Mouse (Mus musculus) stomach, embryonic 14.5 days (tissue): ENCODE measurements around the gene Atp9a. TPM values are rescaled to one million over a fixed set of nuclear protein-coding genes. Genes with fewer than 3 reads are reported as not detected.
A peak's percentile ranks its signal among the peaks of the same experiment; 100 is the strongest.

Experiments used
- ATAC-seq: fragments of 200-750 bp; cut with Nextera tagmentation; 2 replicates; pipeline ENCODE4 v1.8.0; 2017; ENCODE audit warnings: low read depth, moderate TSS enrichment; ENCODE audit not compliant: insufficient number of reproducible peaks, insufficient read depth, low FRiP score
- H3K27ac ChIP-seq: fragments of 300-500 bp; sonication (generic); 2 replicates; pipeline ENCODE4 v1.5.1; 2014; ENCODE audit warnings: mild to moderate bottlenecking, low read length, moderate library complexity, mixed read lengths
- H3K27me3 ChIP-seq: fragments of 300-500 bp; sonication (generic); 2 replicates; pipeline ENCODE4 v1.6.1; 2014; ENCODE audit warnings: low read length, control low read depth, mixed read lengths; ENCODE audit not compliant: control insufficient read depth, insufficient read depth
- H3K36me3 ChIP-seq: fragments of 300-500 bp; sonication (generic); 2 replicates; pipeline ENCODE4 v1.6.1; 2014; ENCODE audit warnings: mild to moderate bottlenecking, control low read depth, low read length, moderate library complexity, mixed read lengths; ENCODE audit not compliant: control insufficient read depth, insufficient read depth
- H3K4me1 ChIP-seq: fragments of 300-500 bp; sonication (generic); 2 replicates; pipeline ENCODE4 v1.6.1; 2014; ENCODE audit warnings: low read length, control low read depth, mixed read lengths; ENCODE audit not compliant: control insufficient read depth, insufficient read depth
- H3K4me2 ChIP-seq: fragments of 300-500 bp; sonication (generic); replicated peaks from 2 replicates; pipeline ENCODE4 v1.6.1; 2014; ENCODE audit warnings: low read depth, low read length, control low read depth
- H3K4me3 ChIP-seq: fragments of 300-500 bp; sonication (generic); 2 replicates; pipeline ENCODE4 v1.5.1; 2014; ENCODE audit warnings: low read depth, low read length, control low read depth
- H3K9ac ChIP-seq: fragments of 300-500 bp; sonication (generic); replicated peaks from 2 replicates; pipeline ENCODE4 v1.6.1; 2014; ENCODE audit warnings: low read depth, mild to moderate bottlenecking, control low read depth, low read length, moderate library complexity, mixed read lengths
- H3K9me3 ChIP-seq: fragments of 300-500 bp; sonication (generic); 2 replicates; pipeline ENCODE4 v1.6.1; 2016; ENCODE audit warnings: low read depth, low read length, control low read depth; ENCODE audit not compliant: control insufficient read depth
- WGBS: fragments of 180-500 bp; shearing (Covaris S2); extraction: QIAGEN DNeasy Blood & Tissue Kit; methylation state at CpG from one replicate; pipeline ENCODE4 v1.1.7; 2014; 5-methylcytosine and 5-hydroxymethylcytosine counted together
- polyA plus RNA-seq: library from polyadenylated mRNA; unstranded; fragments of >200 nt; fragmentation: Nextera tagmentation; extraction: Ambion mirVana; gene quantifications from 2 replicates; pipeline ENCODE4 v1.2.1, GENCODE M21; 2014

Gene Atp9a
- 12.6 and 14.3 TPM in 2 replicates for polyA plus RNA-seq

GRCm38 (mm10) chr2:168742059-168742627 is at the start of gene Atp9a:
TSS of gene Atp9a (minus strand) at chr2:168742409.
- H3K4me1 ChIP-seq: peaks cover 2% of the 10 kb centered on the region; the same call in 1 of the 2 replicates
- H3K27ac ChIP-seq: peak within 1 kb of the TSS; percentile 79
- H3K4me3 ChIP-seq: peak within 1 kb of the TSS; percentile 74
- peak; percentile 47; the same call in 1 of the 2 replicates for ATAC-seq
- H3K27me3 ChIP-seq: no peaks in the 10 kb centered on the region
- 7% methylated on average over 21 of the region's 33 CpGs for WGBS
- H3K9ac ChIP-seq: peak within 1 kb of the TSS; percentile 68
- no peaks in the 10 kb centered on the region for H3K9me3 ChIP-seq
- no peaks in the 10 kb centered on the region for H3K36me3 ChIP-seq
- H3K4me2 ChIP-seq: peak within 1 kb of the TSS; percentile 65

GRCm38 (mm10) chr2:168791115-168791802 is 49.0 kb upstream of the Atp9a start:
- H3K36me3 ChIP-seq: no peaks in the 10 kb centered on the region
- no peak overlapping the region for H3K27ac ChIP-seq
- H3K9ac ChIP-seq: no peak overlapping the region
- H3K27me3 ChIP-seq: no peaks in the 10 kb centered on the region
- H3K4me1 ChIP-seq: no peaks in the 10 kb centered on the region
- 62% methylated on average over 4 of the region's 4 CpGs for WGBS
- H3K9me3 ChIP-seq: no peaks in the 10 kb centered on the region
- H3K4me2 ChIP-seq: no peak overlapping the region
- ATAC-seq: peak; percentile 42; the same call in 1 of the 2 replicates
- no peak overlapping the region for H3K4me3 ChIP-seq

GRCm38 (mm10) chr2:168786174-168786573 is 44.0 kb upstream of the Atp9a start:
- H3K27ac ChIP-seq: no peak overlapping the region
- WGBS: 88% methylated on average over 9 of the region's 9 CpGs
- no peak overlapping the region for H3K4me2 ChIP-seq
- no peak overlapping the region for H3K4me3 ChIP-seq
- H3K9me3 ChIP-seq: no peaks in the 10 kb centered on the region
- no peaks in the 10 kb centered on the region for H3K36me3 ChIP-seq
- H3K4me1 ChIP-seq: no peaks in the 10 kb centered on the region
- H3K27me3 ChIP-seq: no peaks in the 10 kb centered on the region
- no peak for ATAC-seq
- H3K9ac ChIP-seq: no peak overlapping the region

GRCm38 (mm10) chr2:168780596-168780995 is 38.4 kb upstream of the Atp9a start:
- Histone ChIP-seq H3K27me3 (no peaks in the 10 kb centered on the region), H3K9ac (no peak overlapping the region), H3K4me3 (no peak overlapping the region), H3K9me3 (no peaks in the 10 kb centered on the region), H3K27ac (no peak overlapping the region), H3K4me2 (no peak overlapping the region), H3K4me1 (peaks cover 7% of the 10 kb centered on the region; the same call in 1 of the 2 replicates), H3K36me3 (no peaks in the 10 kb centered on the region)
- no peak for ATAC-seq
- WGBS: 39% methylated on average over 9 of the region's 9 CpGs

- H3K4me2 ChIP-seq: no peak overlapping the region
- H3K27ac ChIP-seq: no peak overlapping the region
- no peak overlapping the region for H3K9ac ChIP-seq
- WGBS: 11% methylated on average over 9 of the region's 9 CpGs
- H3K27me3 ChIP-seq: no peaks in the 10 kb centered on the region
- H3K4me1 ChIP-seq: peaks cover 7% of the 10 kb centered on the region; the same call in 1 of the 2 replicates
- H3K4me3 ChIP-seq: no peak overlapping the region
- H3K36me3 ChIP-seq: no peaks in the 10 kb centered on the region
- no peak for ATAC-seq
- H3K9me3 ChIP-seq: no peaks in the 10 kb centered on the region
Measured at GRCm38 (mm10) chr2:168780024-168780423, 37.8 kb upstream of the Atp9a start.

- Histone ChIP-seq H3K27ac (no peak overlapping the region), H3K9ac (no peak overlapping the region), H3K4me3 (no peak overlapping the region), H3K9me3 (no peaks in the 10 kb centered on the region), H3K4me1 (peaks cover 7% of the 10 kb centered on the region; the same call in 1 of the 2 replicates), H3K36me3 (no peaks in the 10 kb centered on the region), H3K27me3 (no peaks in the 10 kb centered on the region), H3K4me2 (no peak overlapping the region)
- no peak for ATAC-seq
Measured at GRCm38 (mm10) chr2:168777481-168777880, 35.3 kb upstream of the Atp9a start.

GRCm38 (mm10) chr2:168776238-168776637 is 34.0 kb upstream of the Atp9a start:
- H3K4me2 ChIP-seq: no peak overlapping the region
- 78% methylated on average over 3 of the region's 3 CpGs for WGBS

GRCm38 (mm10) chr2:168769259-168769658 is 27.1 kb upstream of the Atp9a start:
- Histone ChIP-seq H3K27me3 (0 out of 2 replicates have a peak, but pooled peaks cover 7% of the 10 kb centered on the region), H3K36me3 (no peaks in the 10 kb centered on the region)
- ATAC-seq: no peak

More at GRCm38 (mm10) chr2:168776238-168776637, 34.0 kb upstream of the Atp9a start:
- Histone ChIP-seq H3K4me1 (peaks cover 7% of the 10 kb centered on the region; the same call in 1 of the 2 replicates), H3K9me3 (no peaks in the 10 kb centered on the region), H3K4me3 (no peak overlapping the region), H3K36me3 (no peaks in the 10 kb centered on the region), H3K27me3 (no peaks in the 10 kb centered on the region), H3K27ac (no peak overlapping the region), H3K9ac (no peak overlapping the region)
- ATAC-seq: no peak

More at GRCm38 (mm10) chr2:168769259-168769658, 27.1 kb upstream of the Atp9a start:
- Histone ChIP-seq H3K4me3 (no peak overlapping the region), H3K4me2 (no peak overlapping the region), H3K9ac (no peak overlapping the region), H3K27ac (no peak overlapping the region), H3K4me1 (peaks cover 8% of the 10 kb centered on the region), H3K9me3 (no peaks in the 10 kb centered on the region)
- 61% methylated on average over 8 of the region's 8 CpGs for WGBS
